17 mouse cellular contexts compared by ENCODE assay signal in genomic region chr10:99012086-99012485, GRCm38 (mm10).
"Had no signal": no experiment of that assay in that cellular context is flagged by ENCODE, and none has a peak within 500 bp of the region (broad histone marks: within the 10 kb centered on the region; RNA-seq: fewer than 3 reads in every experiment).

No protein-coding gene starts in this region.

- H3K4me3 ChIP-seq: midbrain, embryonic 10.5 days; midbrain, embryonic 12.5 days; myocyte; neural tube, embryonic 13.5 days; neural tube, embryonic 15.5 days had no signal

- DNase-seq: lung, embryonic 14.5 days; lung, postnatal 14 days; midbrain, embryonic 14.5 days; retina, postnatal 1 day; right cerebral cortex, adult 18-20 months; right cerebral cortex, postnatal 25 days; right cerebral cortex, postnatal 4 days; spleen, adult 18-20 months; thymus, adult 18-20 months; thymus, postnatal 14 days; thymus, postnatal 36 days had no signal

- H3K27ac ChIP-seq: liver, embryonic 14.5 days; midbrain, embryonic 10.5 days; midbrain, embryonic 12.5 days; neural tube, embryonic 13.5 days; neural tube, embryonic 15.5 days had no signal
